Mouse (Mus musculus) urinary bladder, postnatal 10 days (tissue): ENCODE measurements around the gene Armh3.

ENCODE experiments used
- DNase-seq: peaks from one replicate; pipeline ENCODE4 v3.0.0; 2022; ENCODE audit warnings: low spot score

The Armh3 gene

GRCm38 (mm10) chr19:45907416-45907815 lies 90.9 kb downstream of the Armh3 start:
- DNase-seq, result no peak

- DNase-seq, result no peak
Observed at GRCm38 (mm10) chr19:45903861-45904260, 94.4 kb downstream of the Armh3 start.

GRCm38 (mm10) chr19:45902390-45903035 lies 95.8 kb downstream of the Armh3 start:
- DNase-seq, result no peak

- DNase-seq, result no peak
Observed at GRCm38 (mm10) chr19:45900836-45901235, 97.5 kb downstream of the Armh3 start.

- no peak for DNase-seq
Observed at GRCm38 (mm10) chr19:45895726-45896125, 102.6 kb downstream of the Armh3 start.

- DNase-seq, result no peak
Observed at GRCm38 (mm10) chr19:45882056-45882455, 116.2 kb downstream of the Armh3 start.

- no peak for DNase-seq
Observed at GRCm38 (mm10) chr19:45873320-45873719, 125.0 kb downstream of the Armh3 start.

GRCm38 (mm10) chr19:45855284-45855920 lies 142.9 kb downstream of the Armh3 start:
- no peak for DNase-seq

GRCm38 (mm10) chr19:45854521-45854920 lies 143.8 kb downstream of the Armh3 start:
- no peak for DNase-seq

GRCm38 (mm10) chr19:45847733-45848093 lies 150.6 kb downstream of the Armh3 start:
- no peak for DNase-seq

GRCm38 (mm10) chr19:45847016-45847732 lies 151.1 kb downstream of the Armh3 start:
- no peak for DNase-seq

- no peak for DNase-seq
Observed at GRCm38 (mm10) chr19:45844209-45844608, 154.1 kb downstream of the Armh3 start.

- DNase-seq, result no peak
Observed at GRCm38 (mm10) chr19:45843424-45843823, 154.9 kb downstream of the Armh3 start.

GRCm38 (mm10) chr19:45837050-45837994 lies 161.0 kb downstream of the Armh3 start:
- DNase-seq, result no peak

- DNase-seq, result no peak
Observed at GRCm38 (mm10) chr19:45835490-45835889, 162.8 kb downstream of the Armh3 start.

- DNase-seq, result no peak
Observed at GRCm38 (mm10) chr19:45833665-45834064, 164.6 kb downstream of the Armh3 start.

- no peak for DNase-seq
Observed at GRCm38 (mm10) chr19:45830679-45831078, 167.6 kb downstream of the Armh3 start.

- DNase-seq, result no peak
Observed at GRCm38 (mm10) chr19:45827736-45828135, 170.6 kb downstream of the Armh3 start.

- DNase-seq, result no peak
Observed at GRCm38 (mm10) chr19:45827125-45827524, 171.2 kb downstream of the Armh3 start.

- DNase-seq, result no peak
Observed at GRCm38 (mm10) chr19:45826146-45826545, 172.1 kb downstream of the Armh3 start.

- no peak for DNase-seq
Observed at GRCm38 (mm10) chr19:45821832-45822231, 176.5 kb downstream of the Armh3 start.

- no peak for DNase-seq
Observed at GRCm38 (mm10) chr19:45817816-45818490, 180.3 kb downstream of the Armh3 start.
